Mouse (Mus musculus) lung, postnatal 25 days (tissue): ENCODE results near the gene 1700017N19Rik.
"Not testable (repeated sequence)": the region's sequence is repeated elsewhere in the genome, so short reads cannot be mapped to it uniquely, and the experiment has no call there.

ENCODE experiments used
- DNase-seq: peaks from one replicate; pipeline ENCODE4 v3.0.0; 2022; ENCODE audit warnings: low spot score

Gene 1700017N19Rik

GRCm38 (mm10) chr10:100590323-100590722 lies at the start of gene 1700017N19Rik, which contains the start of gene 4930430F08Rik:
Gene 1700017N19Rik (plus strand): TSS chr10:100590484.
Gene 4930430F08Rik (minus strand): TSS chr10:100590423.
- DNase-seq = no peak

DNA sequence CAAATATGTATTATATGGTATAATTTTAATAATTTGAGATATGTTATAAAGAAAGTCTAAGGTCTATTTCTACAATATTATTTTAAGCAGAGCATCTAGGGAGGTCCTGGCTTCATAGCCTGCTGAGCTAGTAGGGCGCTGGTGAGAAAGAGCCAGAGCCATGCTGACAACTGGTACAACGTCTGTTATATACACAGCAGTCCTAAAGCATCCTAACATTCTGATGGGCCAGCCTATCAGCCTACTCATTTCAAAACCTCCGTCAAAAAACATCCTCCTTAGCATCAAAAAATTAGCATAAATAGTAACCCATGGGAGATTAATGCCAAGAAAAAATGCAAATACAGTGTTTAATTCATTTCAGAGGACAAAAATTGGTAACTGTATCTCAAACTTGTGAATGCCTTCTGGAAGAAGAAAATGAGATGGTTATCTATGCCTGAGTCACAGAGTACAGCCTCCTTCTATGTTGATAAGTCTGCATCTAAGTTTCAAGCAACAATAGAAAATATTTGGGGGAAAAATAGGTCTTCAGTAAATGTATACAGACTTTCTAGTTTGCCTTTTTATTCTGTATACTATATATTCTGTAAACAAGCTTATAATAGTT lies 33.6 kb upstream of the 1700017N19Rik start:
- no peak for DNase-seq

DNA sequence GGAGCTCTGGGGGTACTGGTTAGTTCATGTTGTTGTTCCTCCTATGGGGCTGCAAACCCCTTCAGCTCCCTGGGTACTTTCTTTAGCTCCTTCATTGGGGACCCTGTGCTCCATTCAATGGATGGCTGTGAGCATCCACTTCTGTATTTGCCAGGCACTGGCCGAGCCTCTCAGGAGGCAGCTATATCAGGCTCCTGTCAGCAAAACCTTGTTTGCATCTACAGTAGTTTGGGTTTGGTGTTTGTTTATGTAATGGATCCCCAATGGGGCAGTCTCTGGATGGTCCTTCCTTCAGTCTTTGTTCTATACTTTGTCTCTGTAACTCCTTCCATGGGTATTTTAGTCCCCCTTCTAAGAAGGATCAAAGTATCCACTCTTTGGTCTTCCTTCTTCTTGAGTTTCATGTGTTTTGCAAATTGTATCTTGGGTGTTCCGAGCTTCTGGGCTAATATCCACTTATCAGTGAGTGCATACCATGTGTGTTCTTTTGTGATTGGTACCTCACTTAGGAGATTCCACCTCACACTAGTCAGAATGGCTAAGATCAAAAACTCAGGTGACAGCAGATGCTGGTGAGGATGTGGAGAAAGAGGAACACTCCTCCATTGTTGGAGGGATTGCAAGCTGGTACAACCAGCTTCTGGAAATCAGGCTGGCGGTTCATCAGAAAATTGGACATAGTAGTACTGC lies 29.9 kb upstream of the 1700017N19Rik start:
- DNase-seq = not testable (repeated sequence)

- no peak for DNase-seq
These were observed 26.2 kb upstream of the 1700017N19Rik start for GRCm38 (mm10) chr10:100564112-100564511.

DNA sequence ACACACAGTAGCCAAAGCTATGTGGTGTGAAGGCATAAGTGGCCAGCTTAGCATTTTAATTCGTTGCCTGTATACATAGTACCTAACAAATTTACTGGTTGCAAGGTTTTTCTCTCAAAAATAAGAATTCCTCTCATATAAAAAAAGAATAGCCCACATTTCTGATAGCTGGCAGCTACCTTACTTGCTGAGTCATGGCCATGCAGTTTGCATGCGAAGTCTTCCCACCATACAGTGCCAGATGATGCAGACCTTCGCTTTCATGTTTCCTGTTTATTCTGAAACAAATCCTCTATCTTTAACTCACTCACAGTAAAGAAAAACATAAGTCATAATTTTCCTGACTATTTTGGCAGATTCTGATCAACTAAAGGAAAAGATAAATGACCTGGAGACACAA lies 18.6 kb upstream of the 1700017N19Rik start:
- DNase-seq = no peak

DNA sequence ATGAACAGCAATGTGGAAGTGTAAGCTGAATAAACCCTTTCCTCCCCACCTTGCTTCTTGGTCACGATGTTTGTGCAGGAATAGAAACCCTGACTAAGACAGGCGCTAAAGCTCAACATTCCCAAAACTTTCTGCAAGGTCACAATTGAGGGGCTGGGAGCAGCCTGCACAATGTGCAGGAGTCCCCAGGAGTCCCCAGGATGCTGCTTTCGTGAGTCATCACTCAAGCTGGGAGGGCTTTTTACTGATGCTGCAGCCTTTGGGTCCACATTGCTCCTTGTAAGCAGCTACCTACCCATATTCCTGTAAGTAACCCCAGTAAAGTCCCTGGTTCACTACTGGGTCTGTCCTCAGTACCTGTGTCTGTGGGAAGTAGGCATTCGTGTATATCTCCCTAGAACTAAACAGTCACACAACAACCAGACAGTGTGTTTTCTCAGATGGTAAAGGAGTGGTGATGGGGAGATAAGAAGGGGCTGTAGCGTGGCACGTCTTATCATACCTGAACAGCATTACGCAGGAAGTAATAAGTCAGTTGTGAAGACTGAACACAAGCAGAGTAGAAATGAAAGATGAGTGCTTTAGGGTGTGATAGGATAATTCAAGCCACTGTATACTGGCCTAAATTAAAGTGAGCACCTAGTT lies 15.7 kb upstream of the 1700017N19Rik start:
- no peak for DNase-seq

DNA sequence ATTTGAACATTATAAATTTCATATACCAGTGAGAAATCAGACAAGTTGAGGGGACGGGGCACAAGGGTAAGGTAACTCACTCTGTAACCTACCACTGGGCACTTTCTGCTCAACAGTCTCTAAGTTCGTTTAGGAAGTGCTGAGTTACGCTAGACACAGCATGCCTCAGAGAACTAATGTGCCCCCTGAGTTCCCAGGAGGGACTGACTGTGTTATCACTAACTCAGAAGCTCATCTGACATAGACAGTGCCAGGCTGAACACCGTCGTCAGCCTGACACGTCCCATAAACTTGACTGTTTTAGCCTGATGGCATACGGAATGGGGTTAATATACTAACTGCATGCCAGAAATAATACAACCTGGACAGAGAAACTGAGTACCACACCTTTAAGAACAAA lies 15.0 kb upstream of the 1700017N19Rik start:
- DNase-seq = no peak

DNA sequence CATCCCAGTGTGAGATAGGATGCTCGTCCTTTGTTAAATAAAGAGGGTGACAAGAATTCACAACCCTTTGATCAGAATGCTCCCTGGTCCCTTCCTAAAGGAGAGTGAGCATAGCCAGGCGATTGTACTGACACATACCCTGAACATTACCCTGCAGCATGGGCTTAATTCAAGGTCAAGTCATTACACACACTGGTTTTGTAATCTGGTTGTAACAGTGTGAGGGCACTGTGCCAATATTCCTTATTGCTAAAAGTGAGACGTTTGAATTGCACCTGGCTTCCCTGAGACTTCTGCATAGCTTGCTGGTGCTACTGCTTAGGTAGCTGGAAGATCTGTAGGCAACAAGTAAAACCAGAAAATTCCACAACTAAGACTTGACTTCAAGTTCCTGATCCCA lies 6.1 kb upstream of the 1700017N19Rik start:
- no peak for DNase-seq

DNA sequence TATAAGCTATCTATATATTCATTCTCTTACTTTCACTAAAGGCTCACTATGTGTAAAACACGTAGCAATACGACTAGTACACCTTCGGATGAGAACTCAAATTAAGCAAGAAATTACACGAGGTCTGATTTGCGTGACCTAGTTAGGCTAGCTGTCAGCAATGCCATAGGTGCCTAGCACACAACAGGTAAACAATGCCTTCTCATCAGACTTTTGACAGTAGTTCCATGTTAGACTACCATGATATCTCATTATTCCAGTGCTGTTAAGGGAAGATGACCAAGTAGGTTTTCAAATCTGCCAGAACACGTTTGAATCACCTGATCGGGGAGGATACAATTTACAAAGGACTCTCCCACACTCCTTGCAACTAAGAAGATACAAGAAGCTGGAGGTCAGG lies 1.8 kb upstream of the 1700017N19Rik start:
- DNase-seq = no peak

GRCm38 (mm10) chr10:100588932-100589388 lies 1.3 kb upstream of the 1700017N19Rik start:
- peak; percentile 89 for DNase-seq

- no peak for DNase-seq
These were observed 8.1 kb downstream of the 1700017N19Rik start for GRCm38 (mm10) chr10:100598339-100598738.

DNA sequence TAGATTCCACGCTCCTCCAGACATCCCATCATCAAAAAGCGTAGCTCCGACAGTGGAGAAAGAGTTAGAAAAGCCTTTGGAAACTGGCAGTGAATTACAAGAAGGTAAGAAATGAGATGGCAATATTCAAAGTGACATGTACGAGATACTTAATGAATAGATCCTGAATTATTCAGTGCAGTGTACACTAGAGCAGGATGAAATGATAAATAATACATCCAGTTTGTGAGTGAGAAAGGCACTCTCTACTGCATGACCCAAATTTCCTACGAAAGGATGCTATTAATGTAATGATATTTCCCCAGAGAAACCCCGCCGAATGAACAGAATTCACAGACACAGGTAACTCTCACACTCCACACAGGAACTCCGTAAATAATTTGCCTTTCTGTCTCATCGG lies 13.2 kb downstream of the 1700017N19Rik start:
- no peak for DNase-seq

DNA sequence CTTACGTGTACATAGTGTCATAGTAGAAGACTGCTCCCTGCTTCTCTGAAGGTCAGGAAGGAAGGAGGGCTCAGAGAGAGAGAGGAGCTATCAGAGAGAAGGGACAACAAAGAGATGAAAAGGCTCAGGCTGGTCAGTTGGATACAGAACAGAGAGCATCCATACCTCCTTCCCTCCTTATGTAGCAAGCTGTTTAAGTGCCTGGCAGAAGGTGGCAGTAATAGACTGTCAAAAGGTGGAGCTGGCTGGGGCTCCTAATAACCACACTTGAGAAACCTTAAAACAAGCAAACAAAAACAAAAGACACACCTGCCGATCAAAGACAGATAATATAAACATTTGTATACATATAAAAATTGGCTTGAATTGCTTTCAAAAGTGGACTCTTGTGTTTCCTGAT lies 14.0 kb downstream of the 1700017N19Rik start:
- no peak for DNase-seq

GRCm38 (mm10) chr10:100617233-100617903 lies 27.1 kb downstream of the 1700017N19Rik start:
- DNase-seq = no peak

DNA sequence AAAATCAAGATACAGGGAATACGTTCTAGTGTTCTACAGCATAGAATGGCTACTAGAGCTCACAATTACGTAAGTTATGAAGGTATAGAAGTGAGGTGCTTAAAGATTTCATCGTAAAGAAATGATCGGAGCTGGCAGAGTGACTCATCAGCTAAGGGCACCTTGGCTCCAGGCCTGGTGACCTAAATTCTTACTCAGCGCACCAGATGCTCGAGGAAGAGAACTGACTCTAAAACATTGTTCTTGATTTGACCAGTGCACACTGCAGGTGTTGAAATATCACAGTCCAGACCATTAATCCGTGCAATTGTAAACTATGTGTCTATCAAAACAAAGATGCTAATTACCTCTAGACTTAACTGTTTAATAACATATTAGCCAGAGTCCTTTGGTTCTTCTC lies 29.2 kb downstream of the 1700017N19Rik start:
- no peak for DNase-seq

- no peak for DNase-seq
These were observed 29.8 kb downstream of the 1700017N19Rik start for GRCm38 (mm10) chr10:100620040-100620439.

GRCm38 (mm10) chr10:100622494-100622893 lies 32.2 kb downstream of the 1700017N19Rik start:
- no peak for DNase-seq

GRCm38 (mm10) chr10:100629762-100630438 lies 39.6 kb downstream of the 1700017N19Rik start:
- DNase-seq = peak; percentile 21

GRCm38 (mm10) chr10:100642887-100643286 lies 52.6 kb downstream of the 1700017N19Rik start:
- DNase-seq = no peak

DNA sequence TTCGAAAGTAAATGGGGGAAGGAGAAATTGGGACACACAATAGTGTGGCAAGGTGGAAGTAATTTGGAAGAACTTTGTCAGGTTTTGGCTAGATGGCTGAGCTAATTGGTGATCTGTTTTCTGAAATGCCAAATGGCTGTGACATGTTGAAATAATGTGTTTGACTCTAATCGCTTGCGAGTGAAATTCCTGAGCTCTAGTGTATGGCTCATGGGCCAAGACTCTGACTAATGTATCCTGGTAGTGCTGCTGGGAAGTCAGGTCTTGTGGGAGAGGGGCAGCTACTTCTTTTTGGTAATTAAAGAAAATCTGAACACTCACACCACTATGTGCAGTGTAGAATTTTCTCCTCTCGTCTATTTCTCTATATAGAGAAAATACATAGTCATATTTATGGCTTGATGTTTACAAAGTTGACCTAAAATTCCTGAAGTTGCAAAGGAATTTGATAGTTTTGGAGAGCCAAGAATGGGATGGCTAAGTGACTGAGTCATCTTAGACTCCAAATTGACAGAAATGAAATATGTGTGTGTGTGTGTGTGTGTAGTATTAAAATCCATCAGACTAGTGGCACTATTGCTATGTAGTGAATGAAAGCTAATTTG lies 55.1 kb downstream of the 1700017N19Rik start:
- DNase-seq = no peak

DNA sequence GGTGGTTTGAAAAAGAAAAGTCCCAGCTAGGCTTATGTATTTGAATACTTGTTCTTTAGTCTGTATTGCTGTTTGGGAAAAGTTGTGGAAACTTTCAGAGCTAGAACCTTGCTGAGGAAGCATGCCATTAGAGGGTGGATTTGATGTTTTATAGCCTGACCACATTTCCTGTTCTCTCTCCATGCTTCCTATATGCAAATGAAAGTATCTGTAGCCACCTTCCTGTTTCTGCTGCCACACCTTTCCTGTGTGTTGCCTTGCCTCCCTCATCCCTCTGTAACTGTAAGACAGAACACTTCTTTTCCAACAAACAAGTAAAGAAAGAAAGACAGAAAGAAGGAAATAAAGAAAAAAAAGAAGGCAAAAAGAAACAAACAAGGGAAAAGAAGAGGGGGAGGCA lies 63.9 kb downstream of the 1700017N19Rik start:
- no peak for DNase-seq
